Mouse (Mus musculus) liver, embryonic 14.5 days (tissue): Measurements from ENCODE around the gene Mark1.

Experiments used
- CTCF ChIP-seq: IDR thresholded peaks from 2 replicates; pipeline ENCODE4 v1.5.1; 2016; ENCODE audit warnings: antibody characterized with exemption, low read depth, control low read depth
- EP300 ChIP-seq: IDR thresholded peaks from 2 replicates; pipeline ENCODE4 v1.6.1; 2016; ENCODE audit warnings: antibody characterized with exemption, low read depth

GRCm38 (mm10) chr1:185047516-185048247, 48.3 kb upstream of the Mark1 start:
- TF ChIP-seq EP300, result no peak
- no peak for TF ChIP-seq CTCF
